Mouse (Mus musculus): ENCODE measurements around the gene Gm49378.

Gm49378 gene

DNA sequence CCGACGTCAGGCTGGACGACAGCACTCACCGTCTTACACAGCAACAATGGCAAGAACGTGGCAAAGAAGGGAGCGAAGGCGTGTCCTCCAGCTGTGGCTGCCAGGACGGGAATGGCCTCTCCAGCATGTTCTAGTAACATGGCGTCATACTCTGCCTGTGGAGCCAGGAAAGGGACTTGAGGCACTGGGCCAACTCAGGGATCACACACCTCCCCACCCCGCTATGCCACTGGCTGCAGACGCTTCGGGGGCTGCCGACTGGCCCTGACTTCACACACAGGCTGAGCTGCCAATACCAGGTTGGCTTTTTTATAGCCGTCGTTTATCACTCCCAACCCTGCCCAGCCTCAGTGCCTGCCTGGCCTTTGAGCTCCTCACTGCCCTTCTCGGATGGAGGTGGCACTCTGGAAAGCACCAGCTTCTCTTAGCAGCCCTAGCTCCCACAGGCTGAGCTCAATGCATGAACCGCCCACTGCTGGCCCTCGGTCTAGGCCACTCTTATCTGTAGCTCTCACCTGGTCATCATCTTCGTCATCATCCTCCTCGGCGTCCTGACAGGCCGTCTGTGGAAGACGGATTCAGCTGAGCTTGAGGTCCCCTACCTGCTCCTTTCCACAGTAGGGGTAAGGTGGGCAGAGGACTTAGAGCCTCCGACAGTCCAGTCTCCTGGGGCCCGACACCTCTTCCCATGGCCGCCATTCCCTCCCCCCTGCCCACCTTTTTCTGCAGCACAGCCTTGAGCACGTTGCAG, 9.4 kb downstream of the Gm49378 start:
- DNase-seq = no peak

DNA sequence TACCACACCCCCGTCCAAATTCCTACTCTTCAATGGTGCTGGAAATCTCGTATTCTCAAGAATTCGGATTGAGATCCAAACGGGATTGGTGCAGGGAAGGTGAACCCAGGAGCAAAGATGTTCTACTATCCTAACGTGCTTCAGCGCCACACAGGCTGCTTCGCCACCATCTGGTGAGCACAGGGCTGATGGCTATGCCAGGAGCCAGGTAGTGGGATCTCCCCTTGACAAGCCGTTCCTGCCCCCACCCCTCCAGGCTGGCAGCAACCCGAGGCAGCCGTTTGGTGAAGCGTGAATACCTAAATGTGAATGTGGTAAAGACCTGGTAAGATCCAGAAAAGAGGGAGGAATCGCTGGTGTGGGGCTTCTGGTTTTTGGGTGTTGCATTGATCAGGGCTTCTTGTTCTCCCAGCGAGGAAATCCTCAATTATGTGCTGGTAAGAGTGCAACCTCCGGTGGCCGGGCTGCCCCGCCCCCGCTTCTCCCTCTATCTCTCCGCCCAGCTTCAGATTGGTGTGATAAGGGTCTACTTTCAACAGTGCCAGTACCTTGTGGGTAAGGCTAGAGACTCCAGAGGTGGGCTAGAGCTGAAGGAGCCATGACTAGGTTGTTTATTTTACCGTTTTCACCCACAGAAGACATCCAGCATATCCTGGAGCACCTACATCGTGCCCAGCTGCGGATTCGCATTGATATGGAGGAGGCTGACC, 19.1 kb downstream of the Gm49378 start:
- no peak for DNase-seq

GRCm38 (mm10) chr14:55617822-55618221, 19.9 kb downstream of the Gm49378 start, which contains the start of gene Rec8:
Rec8 (plus strand) TSS chr14:55618037.
- DNase-seq = peak; percentile 22

DNA sequence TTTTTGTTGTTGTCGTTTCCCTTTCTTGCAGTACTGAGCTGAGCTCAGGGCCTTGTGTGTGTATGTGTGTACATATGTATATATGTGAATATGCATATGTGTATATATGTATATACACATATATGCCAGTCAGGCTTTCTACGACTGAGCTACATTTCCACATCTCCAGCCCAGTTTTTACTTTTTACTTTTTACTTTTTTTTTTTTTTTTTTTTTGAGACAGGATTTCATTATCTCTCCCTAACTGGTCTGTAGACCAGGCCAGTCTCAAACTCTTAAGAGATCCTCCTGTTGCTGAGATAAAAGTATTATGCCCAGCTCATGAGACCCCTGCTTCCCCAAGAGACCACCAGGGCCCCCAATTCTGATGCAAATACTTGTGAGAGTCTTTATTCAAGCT, 20.9 kb downstream of the Gm49378 start:
- no peak for DNase-seq

GRCm38 (mm10) chr14:55615876-55616275, 21.8 kb downstream of the Gm49378 start:
- no peak for DNase-seq

DNA sequence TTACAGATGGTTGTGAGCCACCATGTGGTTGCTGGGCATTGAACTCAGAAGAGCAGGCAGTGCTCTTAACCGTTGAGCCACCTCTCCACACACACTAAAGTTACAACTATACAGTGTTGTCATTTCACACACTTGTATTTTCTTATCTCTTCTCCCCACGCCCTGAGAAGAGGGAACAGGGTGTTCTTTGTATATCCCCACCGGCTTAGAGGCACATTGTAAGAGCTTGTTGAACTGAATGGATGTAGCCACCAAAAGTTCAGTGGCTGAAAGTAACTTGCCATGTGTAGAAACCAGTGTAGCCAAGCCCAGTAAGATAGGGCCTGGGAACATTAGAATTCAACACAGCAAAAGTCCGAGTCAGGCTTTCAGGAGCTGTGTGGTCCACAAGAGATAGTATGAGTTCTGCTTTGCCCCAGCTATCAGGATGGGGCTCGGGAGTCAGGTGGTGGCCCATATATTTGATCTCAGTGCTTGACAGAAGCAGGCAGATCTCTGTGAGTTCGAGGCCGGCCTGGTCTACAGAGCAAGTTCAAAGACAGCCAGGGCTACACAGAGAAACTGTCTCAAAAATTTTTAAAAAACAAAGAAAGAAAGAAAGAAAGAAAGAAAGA, 23.0 kb downstream of the Gm49378 start:
- DNase-seq = no peak

GRCm38 (mm10) chr14:55613346-55613745, 24.3 kb downstream of the Gm49378 start:
- DNase-seq = no peak

GRCm38 (mm10) chr14:55608339-55608738, 29.4 kb downstream of the Gm49378 start:
- no peak for DNase-seq

DNA sequence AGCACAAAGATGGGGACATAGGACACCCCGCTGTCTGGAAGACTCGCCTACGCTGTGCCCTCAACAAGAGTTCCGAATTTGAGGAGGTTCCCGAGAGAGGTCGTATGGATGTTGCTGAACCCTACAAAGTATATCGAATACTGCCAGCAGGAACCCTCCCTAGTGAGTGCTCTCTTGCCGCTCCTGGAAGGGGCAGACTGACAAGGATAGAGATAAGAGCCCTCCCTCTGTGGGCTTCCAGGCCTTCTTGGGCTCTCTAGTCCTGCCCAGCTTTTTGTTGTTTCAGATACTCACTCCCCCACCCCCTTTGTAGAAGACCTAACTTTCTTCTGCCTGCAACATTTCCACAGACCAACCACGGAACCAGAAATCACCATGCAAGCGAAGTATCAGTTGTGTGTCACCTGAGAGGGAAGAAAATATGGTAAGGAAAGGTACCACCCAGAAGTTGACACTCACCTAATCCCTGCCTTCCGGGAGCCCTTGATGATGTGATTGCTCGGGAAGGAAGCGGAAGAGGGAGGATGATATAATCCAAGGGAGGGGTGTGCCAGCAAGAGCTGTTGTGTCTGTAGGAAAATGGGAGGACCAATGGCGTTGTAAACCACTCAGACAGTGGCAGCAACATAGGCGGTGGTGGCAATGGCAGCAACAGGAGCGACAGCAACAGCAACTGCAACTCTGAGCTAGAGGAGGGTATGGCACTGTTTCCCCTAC, 31.8 kb downstream of the Gm49378 start:
- no peak for DNase-seq

DNA sequence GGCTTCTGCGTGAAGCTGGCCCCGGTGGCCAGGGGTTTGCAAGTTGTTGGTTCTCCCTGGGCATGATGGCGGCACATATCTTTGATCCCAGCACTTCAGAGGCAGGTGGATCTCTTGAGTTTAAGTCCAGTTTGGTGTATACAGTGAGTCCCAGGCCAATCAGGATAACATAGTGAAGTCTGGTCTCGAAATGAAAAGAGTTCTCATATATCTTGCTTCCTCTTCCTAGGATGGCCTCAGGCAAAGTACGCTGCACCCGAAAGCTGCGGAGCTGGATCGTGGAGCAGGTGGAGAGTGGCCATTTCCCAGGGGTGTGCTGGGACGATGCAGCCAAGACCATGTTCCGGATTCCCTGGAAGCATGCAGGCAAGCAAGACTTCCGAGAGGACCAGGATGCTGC, 32.9 kb downstream of the Gm49378 start:
- no peak for DNase-seq

GRCm38 (mm10) chr14:55603633-55604576, 33.8 kb downstream of the Gm49378 start:
- peak; percentile 95 for DNase-seq

- DNase-seq = no peak
Observed at GRCm38 (mm10) chr14:55603271-55603632, 34.4 kb downstream of the Gm49378 start, which contains the start of gene Irf9. Irf9 (plus strand) TSS chr14:55603571.

- no peak for DNase-seq
Observed at GRCm38 (mm10) chr14:55598521-55599390, 38.9 kb downstream of the Gm49378 start.

DNA sequence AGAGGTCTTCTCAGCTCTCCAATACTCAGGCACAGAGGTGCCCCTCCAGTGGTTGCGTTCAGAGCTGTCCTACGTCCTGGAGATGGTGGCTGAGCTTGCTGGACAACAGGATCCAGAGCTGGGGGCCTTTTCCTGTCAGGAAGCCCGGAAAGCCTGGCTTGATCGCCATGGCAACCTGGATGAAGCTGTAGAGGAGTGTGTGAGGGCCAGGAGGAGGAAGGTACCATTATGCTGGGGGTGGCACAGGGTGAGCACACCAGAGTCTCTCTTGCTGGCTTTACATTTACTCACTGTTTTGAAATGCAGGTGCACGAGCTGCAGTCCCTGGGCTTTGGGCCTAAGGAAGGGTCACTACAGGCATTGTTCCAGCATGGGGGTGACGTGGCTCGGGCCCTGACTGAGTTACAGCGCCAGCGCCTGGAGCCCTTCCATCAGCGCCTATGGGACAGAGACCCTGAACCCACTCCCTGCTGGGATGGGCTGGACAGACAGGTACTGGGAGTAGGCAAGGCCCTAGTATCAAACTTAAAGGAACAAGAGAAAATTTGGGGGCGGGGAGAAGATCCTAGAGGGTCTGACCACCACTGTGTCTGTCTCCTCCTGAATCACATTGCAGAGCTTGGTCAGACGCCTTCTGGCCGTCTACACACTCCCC, 41.5 kb downstream of the Gm49378 start:
- no peak for DNase-seq

DNA sequence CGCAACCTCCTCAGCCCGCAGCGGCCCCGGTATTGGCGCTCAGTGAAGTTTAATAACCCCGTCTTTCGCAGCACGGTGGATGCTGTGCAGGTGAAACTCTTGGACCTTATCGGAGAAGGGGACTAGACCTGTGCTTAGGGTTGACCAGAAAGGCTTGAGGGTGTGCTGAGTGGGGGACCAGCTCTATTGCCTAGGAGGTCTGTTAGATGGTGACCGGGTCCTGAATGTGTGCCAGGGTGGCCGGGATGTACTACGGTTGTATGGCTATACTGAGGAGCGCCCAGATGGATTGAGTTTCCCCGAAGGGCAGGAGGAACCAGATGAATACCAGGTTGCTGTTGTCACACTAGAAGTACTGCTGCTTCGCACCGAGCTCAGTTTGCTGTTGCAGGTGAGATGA, 45.5 kb downstream of the Gm49378 start:
- DNase-seq = no peak

DNA sequence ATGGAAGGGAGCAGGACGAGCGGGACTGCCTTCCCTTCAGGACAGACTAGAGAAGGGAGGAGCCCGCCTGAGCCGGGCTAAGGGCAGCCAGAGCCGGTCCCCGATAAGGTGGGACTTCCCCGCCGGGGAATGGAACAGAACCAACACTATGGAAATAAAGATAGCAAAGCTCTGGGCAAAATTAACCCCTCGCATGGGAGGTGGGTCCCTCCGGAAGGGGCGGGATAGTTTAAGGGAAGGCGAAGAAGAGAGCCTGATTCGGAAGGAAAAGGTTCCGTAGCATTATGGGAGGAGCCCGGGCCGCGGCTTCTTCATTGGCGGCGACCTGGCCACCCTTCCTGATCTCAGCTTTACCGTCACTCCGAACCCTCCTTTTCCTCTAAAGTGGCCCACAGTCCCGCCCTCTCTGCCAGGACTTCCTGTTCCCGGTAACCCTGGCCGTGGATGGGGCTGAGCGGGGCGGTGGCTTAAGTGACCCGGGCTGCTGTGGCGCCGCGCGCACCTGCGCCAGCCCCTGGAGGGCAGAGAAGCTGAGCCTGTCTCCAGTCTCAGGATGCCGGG, 46.3 kb downstream of the Gm49378 start, which contains the start of gene Rnf31:
Gene Rnf31, plus strand, starts transcription at position 378 of the 561 bp plus-strand sequence.
- DNase-seq = peak; percentile 95

- DNase-seq = peak; percentile 93
Observed at GRCm38 (mm10) chr14:55590748-55591330, 46.9 kb downstream of the Gm49378 start, which contains the start of gene Psme2. Psme2 (minus strand) TSS chr14:55591113.

DNA sequence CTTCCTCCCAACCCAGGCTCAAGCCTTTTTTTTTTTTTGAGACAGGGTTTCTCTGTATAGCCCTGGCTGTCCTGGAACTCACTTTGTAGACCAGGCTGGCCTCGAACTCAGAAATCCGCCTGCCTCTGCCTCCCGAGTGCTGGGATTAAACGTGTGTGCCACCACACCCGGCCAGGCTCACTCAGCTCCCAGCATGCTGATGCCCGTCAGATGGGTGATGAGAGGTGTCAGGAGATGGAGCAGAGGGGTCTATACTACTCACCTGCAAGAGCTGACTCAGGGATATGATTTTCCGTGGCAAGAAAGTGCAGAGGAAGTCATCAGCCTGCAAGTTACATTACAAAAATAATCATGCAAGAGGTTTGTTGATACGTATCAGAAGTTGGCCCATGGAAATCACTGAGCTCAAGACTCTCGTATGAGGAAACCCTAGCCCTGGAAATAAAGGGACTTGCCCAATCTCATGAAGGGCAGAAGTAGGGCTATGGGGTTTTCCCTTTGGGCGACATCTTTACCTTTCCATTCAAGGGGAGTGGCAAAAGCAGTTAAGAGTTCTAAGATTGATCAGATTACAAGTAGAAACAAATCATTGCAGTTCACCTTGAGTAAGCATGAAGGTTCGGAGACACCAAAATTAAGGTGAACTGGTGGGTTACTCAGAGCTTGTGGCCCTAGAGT, 47.8 kb downstream of the Gm49378 start:
- no peak for DNase-seq

DNA sequence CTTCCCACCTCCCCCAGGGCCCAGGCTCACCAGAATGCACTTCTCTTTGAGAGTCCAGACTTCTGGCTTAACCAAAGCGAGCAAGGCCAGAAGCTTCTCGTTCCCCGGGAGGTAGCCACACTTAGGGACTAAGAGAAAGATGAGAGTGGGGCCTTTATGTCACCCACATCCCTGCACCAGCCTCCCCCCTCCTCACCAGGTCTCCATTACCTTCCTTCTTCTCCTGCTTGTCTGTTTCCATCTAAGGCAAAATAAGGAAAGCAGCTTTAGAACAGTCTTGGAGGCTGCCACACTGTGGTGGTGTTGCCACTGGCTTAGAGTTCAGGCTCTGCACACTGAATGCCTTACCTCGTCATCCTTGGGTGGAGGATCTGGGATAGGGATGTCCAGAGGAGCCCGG, 48.4 kb downstream of the Gm49378 start:
- DNase-seq = no peak
